Mouse (Mus musculus): Measurements from ENCODE around the gene Adap1. TPM values are rescaled to one million over a fixed set of nuclear protein-coding genes. Genes with fewer than 3 reads are reported as not detected.

The Adap1 gene
- polyA plus RNA-seq, 1 experiment from 2014 or later = 2.6 TPM

- Histone ChIP-seq H3K4me1 (ENCODE audit: control insufficient read depth, insufficient read depth, low read length) (peaks cover 7% of the 10 kb centered on the region; the same call in 1 of the 2 replicates), H3K27ac (ENCODE audit: low read length) (peak overlapping the region; percentile 43), H3K9me3 (replicated peaks; ENCODE audit: control insufficient read depth, low read length) (no peaks in the 10 kb centered on the region), H3K4me2 (ENCODE audit: low read depth, low read length) (no peak overlapping the region), H3K9ac (ENCODE audit: low read length) (0 out of 2 replicates have a peak overlapping the region, but pooled peaks have one; percentile 26), H3K4me3 (replicated peaks; ENCODE audit: low read length) (no peak overlapping the region), H3K27me3 (ENCODE audit: control insufficient read depth, insufficient read depth, low read length) (no peaks in the 10 kb centered on the region), H3K36me3 (ENCODE audit: control insufficient read depth, insufficient read depth, low read length) (peaks cover 11% of the 10 kb centered on the region)
- 53% methylated on average over 16 of the region's 16 CpGs for WGBS
- ATAC-seq (ENCODE audit: insufficient read depth, low FRiP score) = peak; percentile 41; the same call in 1 of the 2 replicates
These were observed 54.5 kb downstream of the Adap1 start for GRCm38 (mm10) chr5:139270806-139271521.

DNA sequence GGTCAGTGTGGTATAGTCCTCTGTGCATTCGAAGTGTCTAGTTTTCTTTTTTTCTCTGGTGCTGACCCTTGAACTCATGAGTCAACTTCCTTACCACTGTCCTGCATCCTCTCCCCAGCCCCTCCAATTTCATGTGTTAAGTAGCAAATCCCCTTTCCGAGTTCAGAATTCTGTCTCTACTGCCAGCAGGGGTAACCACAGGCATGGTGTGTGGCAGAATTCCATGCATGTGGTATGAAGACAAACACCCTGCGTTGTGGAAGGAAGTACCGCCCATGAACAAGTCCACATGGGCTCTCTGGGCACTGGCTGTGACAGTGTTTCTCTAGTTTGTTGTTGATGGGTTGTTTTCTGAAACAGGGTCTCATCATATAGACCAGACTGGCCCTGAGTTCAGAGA is 57.8 kb downstream of the Adap1 start:
- WGBS = 90% methylated on average over 4 of the region's 4 CpGs
- no peak overlapping the region for H3K27ac ChIP-seq (ENCODE audit: low read length)
- no peaks in the 10 kb centered on the region for H3K9me3 ChIP-seq (replicated peaks; ENCODE audit: control insufficient read depth, low read length)
- H3K4me3 ChIP-seq (replicated peaks; ENCODE audit: low read length) = no peak overlapping the region
- H3K27me3 ChIP-seq (ENCODE audit: control insufficient read depth, insufficient read depth, low read length) = no peaks in the 10 kb centered on the region
- no peak overlapping the region for H3K9ac ChIP-seq (ENCODE audit: low read length)
- peaks cover 7% of the 10 kb centered on the region; the same call in 1 of the 2 replicates for H3K4me1 ChIP-seq (ENCODE audit: control insufficient read depth, insufficient read depth, low read length)
- ATAC-seq (ENCODE audit: insufficient read depth, low FRiP score) = no peak
- no peak overlapping the region for H3K4me2 ChIP-seq (ENCODE audit: low read depth, low read length)
- peaks cover 28% of the 10 kb centered on the region for H3K36me3 ChIP-seq (ENCODE audit: control insufficient read depth, insufficient read depth, low read length)

- Histone ChIP-seq H3K36me3 (ENCODE audit: control insufficient read depth, insufficient read depth, low read length) (peaks cover 20% of the 10 kb centered on the region), H3K27me3 (ENCODE audit: control insufficient read depth, insufficient read depth, low read length) (no peaks in the 10 kb centered on the region), H3K27ac (ENCODE audit: low read length) (no peak overlapping the region), H3K4me3 (replicated peaks; ENCODE audit: low read length) (no peak overlapping the region), H3K4me1 (ENCODE audit: control insufficient read depth, insufficient read depth, low read length) (peaks cover 19% of the 10 kb centered on the region), H3K4me2 (ENCODE audit: low read depth, low read length) (no peak overlapping the region), H3K9me3 (replicated peaks; ENCODE audit: control insufficient read depth, low read length) (no peaks in the 10 kb centered on the region), H3K9ac (ENCODE audit: low read length) (no peak overlapping the region)
- ATAC-seq (ENCODE audit: insufficient read depth, low FRiP score) = no peak
- WGBS = 86% methylated on average over 4 of the region's 4 CpGs
These were observed 64.0 kb downstream of the Adap1 start for GRCm38 (mm10) chr5:139261403-139261802.

DNA sequence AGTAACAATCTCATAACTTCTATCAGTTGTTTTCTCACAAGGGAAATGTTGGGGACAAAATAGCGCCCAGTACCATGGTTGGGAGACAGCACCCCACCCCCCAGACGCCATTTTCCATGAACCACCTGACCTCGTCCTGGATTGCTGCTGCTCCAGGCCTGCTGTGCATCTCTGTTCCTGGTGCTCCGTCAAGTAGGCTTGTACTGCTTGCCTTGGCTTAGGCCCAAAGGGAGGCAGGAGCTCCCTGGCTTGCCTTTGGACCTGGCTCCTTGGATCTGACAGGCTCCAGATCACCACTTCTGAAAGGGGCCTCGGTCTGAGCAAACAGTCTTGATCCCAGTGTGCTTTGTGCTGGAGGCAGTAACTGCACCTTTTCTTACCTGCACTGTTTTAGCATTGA is 65.6 kb downstream of the Adap1 start:
- Histone ChIP-seq H3K9me3 (replicated peaks; ENCODE audit: control insufficient read depth, low read length) (no peaks in the 10 kb centered on the region), H3K9ac (ENCODE audit: low read length) (no peak overlapping the region), H3K4me2 (ENCODE audit: low read depth, low read length) (no peak overlapping the region), H3K27ac (ENCODE audit: low read length) (peak overlapping the region; percentile 43; the same call in 1 of the 2 replicates), H3K4me1 (ENCODE audit: control insufficient read depth, insufficient read depth, low read length) (peaks cover 20% of the 10 kb centered on the region), H3K27me3 (ENCODE audit: control insufficient read depth, insufficient read depth, low read length) (no peaks in the 10 kb centered on the region), H3K4me3 (replicated peaks; ENCODE audit: low read length) (no peak overlapping the region), H3K36me3 (ENCODE audit: control insufficient read depth, insufficient read depth, low read length) (peaks cover 9% of the 10 kb centered on the region)
- 50% methylated on average over 5 of the region's 5 CpGs for WGBS
- ATAC-seq (ENCODE audit: insufficient read depth, low FRiP score) = peak; percentile 69; the same call in 1 of the 2 replicates

DNA sequence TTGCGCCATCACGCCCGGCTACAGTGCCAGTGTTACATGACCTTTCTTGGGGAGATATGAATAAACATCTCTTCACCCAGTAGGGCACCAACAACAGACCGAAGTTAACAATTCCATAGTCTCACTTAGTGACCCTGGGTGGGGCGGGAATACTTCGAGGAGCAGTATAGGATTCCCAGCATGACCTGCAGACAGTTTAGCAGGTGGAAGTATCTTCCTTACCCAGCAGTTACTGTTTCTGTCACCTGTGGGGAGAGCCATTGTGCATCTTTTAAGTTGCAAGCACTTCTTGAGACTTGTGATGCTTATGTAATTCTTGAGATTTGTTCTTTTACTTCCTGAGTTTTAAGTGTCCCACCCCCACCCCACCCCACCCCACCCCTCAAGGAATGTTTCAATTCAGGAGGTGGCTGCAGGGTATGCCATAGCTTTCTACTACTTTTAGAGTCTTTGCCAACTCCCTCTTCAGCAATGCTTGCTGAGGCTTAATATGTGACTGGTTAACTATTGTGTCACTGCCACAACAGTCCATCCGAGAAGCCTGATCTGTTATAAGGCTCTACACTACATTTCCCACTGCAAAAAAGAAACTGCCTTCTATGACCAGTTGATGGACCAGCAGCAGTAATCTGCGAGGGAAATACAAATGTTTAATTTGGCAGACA is 66.9 kb downstream of the Adap1 start:
- H3K4me1 ChIP-seq (ENCODE audit: control insufficient read depth, insufficient read depth, low read length) = peaks cover 33% of the 10 kb centered on the region
- H3K4me3 ChIP-seq (replicated peaks; ENCODE audit: low read length) = no peak overlapping the region
- no peak overlapping the region for H3K9ac ChIP-seq (ENCODE audit: low read length)
- no peaks in the 10 kb centered on the region for H3K27me3 ChIP-seq (ENCODE audit: control insufficient read depth, insufficient read depth, low read length)
- ATAC-seq (ENCODE audit: insufficient read depth, low FRiP score) = no peak
- H3K27ac ChIP-seq (ENCODE audit: low read length) = no peak overlapping the region
- no peak overlapping the region for H3K4me2 ChIP-seq (ENCODE audit: low read depth, low read length)
- WGBS = 85% methylated on average over 8 of the region's 8 CpGs
- no peaks in the 10 kb centered on the region for H3K9me3 ChIP-seq (replicated peaks; ENCODE audit: control insufficient read depth, low read length)
- H3K36me3 ChIP-seq (ENCODE audit: control insufficient read depth, insufficient read depth, low read length) = no peaks in the 10 kb centered on the region

GRCm38 (mm10) chr5:139257818-139258217 is 67.6 kb downstream of the Adap1 start:
- H3K9me3 ChIP-seq (replicated peaks; ENCODE audit: control insufficient read depth, low read length) = no peaks in the 10 kb centered on the region
- H3K36me3 ChIP-seq (ENCODE audit: control insufficient read depth, insufficient read depth, low read length) = no peaks in the 10 kb centered on the region
- WGBS = 79% methylated on average over 4 of the region's 4 CpGs
- H3K4me3 ChIP-seq (replicated peaks; ENCODE audit: low read length) = no peak overlapping the region
- no peak for ATAC-seq (ENCODE audit: insufficient read depth, low FRiP score)
- peaks cover 38% of the 10 kb centered on the region for H3K4me1 ChIP-seq (ENCODE audit: control insufficient read depth, insufficient read depth, low read length)
- no peak overlapping the region; the same call in 1 of the 2 replicates for H3K9ac ChIP-seq (ENCODE audit: low read length)
- H3K4me2 ChIP-seq (ENCODE audit: low read depth, low read length) = no peak overlapping the region
- no peaks in the 10 kb centered on the region for H3K27me3 ChIP-seq (ENCODE audit: control insufficient read depth, insufficient read depth, low read length)
- H3K27ac ChIP-seq (ENCODE audit: low read length) = no peak overlapping the region

DNA sequence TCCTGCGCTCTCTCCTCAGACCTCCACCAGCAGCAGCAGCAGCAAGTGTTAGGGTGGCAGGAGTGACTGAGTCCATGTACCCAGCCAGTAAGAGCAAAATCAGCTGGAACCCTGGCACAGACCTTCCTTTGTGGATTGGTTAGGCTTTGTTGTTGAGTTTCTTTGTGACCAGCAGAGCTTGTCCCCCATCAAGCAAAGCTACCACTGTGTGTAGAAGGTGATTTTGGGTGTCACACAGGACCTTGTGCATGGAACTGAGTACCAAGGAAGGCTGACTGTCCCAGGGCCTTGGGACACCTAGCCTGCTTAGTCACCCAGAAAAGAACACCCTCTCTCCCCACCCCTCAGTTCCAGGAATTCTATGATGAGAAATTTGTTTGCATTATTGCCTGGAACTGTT is 68.2 kb downstream of the Adap1 start:
- no peak for ATAC-seq (ENCODE audit: insufficient read depth, low FRiP score)
- no peak overlapping the region for H3K27ac ChIP-seq (ENCODE audit: low read length)
- no peak overlapping the region for H3K9ac ChIP-seq (ENCODE audit: low read length)
- no peaks in the 10 kb centered on the region for H3K27me3 ChIP-seq (ENCODE audit: control insufficient read depth, insufficient read depth, low read length)
- peaks cover 38% of the 10 kb centered on the region for H3K4me1 ChIP-seq (ENCODE audit: control insufficient read depth, insufficient read depth, low read length)
- H3K4me2 ChIP-seq (ENCODE audit: low read depth, low read length) = no peak overlapping the region
- H3K9me3 ChIP-seq (replicated peaks; ENCODE audit: control insufficient read depth, low read length) = no peaks in the 10 kb centered on the region
- no peak overlapping the region for H3K4me3 ChIP-seq (replicated peaks; ENCODE audit: low read length)
- WGBS = 91% methylated on average over 1 of the region's 1 CpGs
- no peaks in the 10 kb centered on the region for H3K36me3 ChIP-seq (ENCODE audit: control insufficient read depth, insufficient read depth, low read length)

- no peaks in the 10 kb centered on the region for H3K9me3 ChIP-seq (replicated peaks; ENCODE audit: control insufficient read depth, low read length)
- no peak overlapping the region; the same call in 1 of the 2 replicates for H3K27ac ChIP-seq (ENCODE audit: low read length)
- 81% methylated on average over 3 of the region's 3 CpGs for WGBS
- H3K27me3 ChIP-seq (ENCODE audit: control insufficient read depth, insufficient read depth, low read length) = no peaks in the 10 kb centered on the region
- ATAC-seq (ENCODE audit: insufficient read depth, low FRiP score) = no peak
- H3K4me2 ChIP-seq (ENCODE audit: low read depth, low read length) = no peak overlapping the region
- no peak overlapping the region for H3K4me3 ChIP-seq (replicated peaks; ENCODE audit: low read length)
- H3K9ac ChIP-seq (ENCODE audit: low read length) = 0 out of 2 replicates have a peak overlapping the region, but pooled peaks have one; percentile 44
- H3K4me1 ChIP-seq (ENCODE audit: control insufficient read depth, insufficient read depth, low read length) = peaks cover 43% of the 10 kb centered on the region
- no peaks in the 10 kb centered on the region for H3K36me3 ChIP-seq (ENCODE audit: control insufficient read depth, insufficient read depth, low read length)
These were observed 69.1 kb downstream of the Adap1 start for GRCm38 (mm10) chr5:139256211-139256765.

- H3K4me3 ChIP-seq (replicated peaks; ENCODE audit: low read length) = no peak overlapping the region
- ATAC-seq (ENCODE audit: insufficient read depth, low FRiP score) = no peak
- H3K27ac ChIP-seq (ENCODE audit: low read length) = no peak overlapping the region; the same call in 1 of the 2 replicates
- H3K9ac ChIP-seq (ENCODE audit: low read length) = 0 out of 2 replicates have a peak overlapping the region, but pooled peaks have one; percentile 44
- H3K36me3 ChIP-seq (ENCODE audit: control insufficient read depth, insufficient read depth, low read length) = 0 out of 2 replicates have a peak, but pooled peaks cover 2% of the 10 kb centered on the region
- no peaks in the 10 kb centered on the region for H3K9me3 ChIP-seq (replicated peaks; ENCODE audit: control insufficient read depth, low read length)
- no peaks in the 10 kb centered on the region for H3K27me3 ChIP-seq (ENCODE audit: control insufficient read depth, insufficient read depth, low read length)
- H3K4me1 ChIP-seq (ENCODE audit: control insufficient read depth, insufficient read depth, low read length) = peaks cover 46% of the 10 kb centered on the region
- 81% methylated on average over 6 of the region's 6 CpGs for WGBS
- no peak overlapping the region for H3K4me2 ChIP-seq (ENCODE audit: low read depth, low read length)
These were observed 69.6 kb downstream of the Adap1 start for GRCm38 (mm10) chr5:139255777-139256176.

Data from stomach, embryonic 16.5 days (tissue).